Mouse (Mus musculus): Measurements from ENCODE around the gene Tnip1. TPM values are rescaled to one million over a fixed set of nuclear protein-coding genes. Genes with fewer than 3 reads are reported as not detected.
A peak's percentile ranks its signal among the peaks of the same experiment; 100 is the strongest.

The Tnip1 gene
- polyA plus RNA-seq, 1 experiment from 2014 or later: 24.7 TPM

DNA sequence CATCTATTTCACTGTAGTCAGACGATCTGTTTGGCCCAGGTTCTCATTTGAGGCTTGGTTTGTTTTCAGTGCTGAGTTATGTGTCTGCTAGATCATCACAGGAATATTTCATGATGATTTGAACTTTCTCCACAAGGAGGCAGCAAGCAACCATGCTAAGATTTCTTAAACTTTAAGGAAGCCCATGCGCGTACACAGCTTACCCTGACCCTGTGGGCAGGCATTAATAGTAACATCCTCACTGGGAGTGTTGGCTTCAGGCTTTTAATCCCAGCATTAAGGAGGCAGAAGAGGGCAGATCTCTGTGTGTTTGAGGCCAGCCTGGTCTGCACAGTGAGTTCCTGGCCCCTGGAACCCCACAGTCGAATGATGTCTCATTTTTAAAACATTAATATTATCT, 83.3 kb downstream of the Tnip1 start:
- H3K36me3 ChIP-seq (ENCODE audit: control insufficient read depth, insufficient read depth): no peaks in the 10 kb centered on the region
- peak overlapping the region; percentile 90 for H3K27ac ChIP-seq (ENCODE audit: low read length)
- H3K9ac ChIP-seq (ENCODE audit: low read length): peak overlapping the region; percentile 43
- peaks cover 33% of the 10 kb centered on the region for H3K4me1 ChIP-seq (ENCODE audit: control insufficient read depth, insufficient read depth, low read length)
- no peak overlapping the region for H3K4me3 ChIP-seq (ENCODE audit: low read length)
- H3K9me3 ChIP-seq (replicated peaks; ENCODE audit: control insufficient read depth, low read length): no peaks in the 10 kb centered on the region
- no peaks in the 10 kb centered on the region for H3K27me3 ChIP-seq (ENCODE audit: control insufficient read depth, insufficient read depth, low read length)
- ATAC-seq (replicated peaks; ENCODE audit: extremely low read depth, insufficient read depth, low FRiP score): peak; percentile 83
- H3K4me2 ChIP-seq (ENCODE audit: low read depth, low read length): no peak overlapping the region
- 11% methylated on average over 4 of the region's 4 CpGs for WGBS

DNA sequence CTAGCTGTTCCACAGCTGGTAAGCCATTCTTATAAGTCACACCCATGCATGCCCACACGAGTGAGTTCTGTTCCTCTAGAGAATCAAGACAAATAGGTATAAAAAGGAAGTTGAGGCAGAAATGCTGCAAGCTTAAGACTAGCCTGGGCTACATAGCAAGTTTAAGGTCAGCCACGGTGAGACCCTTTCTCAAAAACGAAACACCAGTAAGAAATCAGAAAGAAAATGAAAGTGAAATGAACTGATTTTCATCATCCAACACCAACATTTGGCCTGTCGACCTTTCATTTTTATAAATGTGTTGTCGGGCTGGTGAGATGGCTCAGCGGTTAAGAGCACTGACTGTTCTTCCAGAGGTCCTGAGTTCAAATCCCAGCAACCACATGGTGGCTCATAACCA, 83.8 kb downstream of the Tnip1 start:
- ATAC-seq (replicated peaks; ENCODE audit: extremely low read depth, insufficient read depth, low FRiP score): no peak
- WGBS: 72% methylated on average over 6 of the region's 6 CpGs
- no peak overlapping the region for H3K9ac ChIP-seq (ENCODE audit: low read length)

DNA sequence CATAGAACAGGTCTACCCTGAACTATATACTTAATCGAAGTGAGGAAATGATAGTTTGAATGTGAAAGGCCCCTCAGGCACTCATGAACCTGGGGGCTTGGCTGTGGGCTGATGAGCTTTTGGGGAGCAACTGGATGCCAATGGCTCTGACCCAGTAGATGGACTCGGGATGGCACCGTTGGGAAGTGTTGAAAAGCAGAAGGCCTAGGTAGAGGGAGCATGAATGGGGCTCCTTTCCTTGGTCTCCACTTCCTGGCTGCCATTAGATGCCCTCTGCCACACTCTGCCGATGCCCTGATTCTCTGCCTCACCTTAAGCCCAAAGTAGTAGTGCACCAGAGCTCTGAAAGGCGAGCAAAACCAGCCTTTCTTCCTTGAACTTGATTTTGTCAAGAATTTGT, 86.7 kb downstream of the Tnip1 start:
- 87% methylated on average over 5 of the region's 5 CpGs for WGBS
- Histone ChIP-seq H3K4me2 (ENCODE audit: low read depth, low read length) (no peak overlapping the region), H3K4me1 (ENCODE audit: control insufficient read depth, insufficient read depth, low read length) (peaks cover 16% of the 10 kb centered on the region), H3K4me3 (ENCODE audit: low read length) (no peak overlapping the region), H3K9me3 (replicated peaks; ENCODE audit: control insufficient read depth, low read length) (no peaks in the 10 kb centered on the region), H3K27ac (ENCODE audit: low read length) (no peak overlapping the region), H3K36me3 (ENCODE audit: control insufficient read depth, insufficient read depth) (peaks cover 25% of the 10 kb centered on the region), H3K9ac (ENCODE audit: low read length) (no peak overlapping the region), H3K27me3 (ENCODE audit: control insufficient read depth, insufficient read depth, low read length) (no peaks in the 10 kb centered on the region)
- no peak for ATAC-seq (replicated peaks; ENCODE audit: extremely low read depth, insufficient read depth, low FRiP score)

More for the DNA sequence above, 83.8 kb downstream of the Tnip1 start:
- Histone ChIP-seq H3K36me3 (ENCODE audit: control insufficient read depth, insufficient read depth) (peaks cover 4% of the 10 kb centered on the region), H3K9me3 (replicated peaks; ENCODE audit: control insufficient read depth, low read length) (no peaks in the 10 kb centered on the region), H3K27ac (ENCODE audit: low read length) (no peak overlapping the region), H3K4me2 (ENCODE audit: low read depth, low read length) (no peak overlapping the region), H3K4me3 (ENCODE audit: low read length) (no peak overlapping the region), H3K4me1 (ENCODE audit: control insufficient read depth, insufficient read depth, low read length) (peaks cover 32% of the 10 kb centered on the region), H3K27me3 (ENCODE audit: control insufficient read depth, insufficient read depth, low read length) (no peaks in the 10 kb centered on the region)

DNA sequence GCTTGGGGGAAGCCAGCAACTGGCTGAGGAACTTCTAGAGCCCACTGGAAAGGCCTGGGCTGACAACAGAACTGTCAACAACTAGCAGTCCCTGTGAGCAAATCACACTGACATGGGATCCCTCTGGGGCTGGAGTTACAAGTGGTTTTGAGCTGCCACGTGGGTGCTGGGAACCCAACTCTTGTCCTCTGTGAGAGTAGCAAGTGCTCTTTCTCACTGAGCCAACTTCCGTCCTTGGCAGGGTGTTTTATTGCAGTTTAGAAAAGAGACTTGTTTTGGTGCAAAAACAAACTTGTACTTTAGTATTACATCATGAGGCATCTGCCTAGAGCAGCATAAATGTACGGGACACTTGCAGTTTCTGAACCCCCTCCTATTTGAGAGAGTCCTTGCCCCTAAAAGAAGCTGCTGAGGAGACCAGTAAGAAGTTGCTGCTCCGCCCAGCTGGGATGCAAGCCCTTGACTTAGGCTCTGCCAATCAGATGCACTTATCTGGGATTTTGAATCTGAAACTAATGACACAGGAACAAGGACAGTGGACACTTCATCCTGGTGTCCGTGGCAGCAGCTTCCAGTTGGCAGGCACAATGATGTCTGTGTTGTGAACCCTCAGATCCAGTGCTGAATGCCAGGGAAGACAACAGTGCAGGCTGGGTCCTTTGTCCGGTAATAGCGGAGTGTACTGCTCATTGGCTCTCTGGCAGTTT, 90.7 kb downstream of the Tnip1 start:
- 76% methylated on average over 7 of the region's 7 CpGs for WGBS
- H3K27ac ChIP-seq (ENCODE audit: low read length): no peak overlapping the region
- H3K36me3 ChIP-seq (ENCODE audit: control insufficient read depth, insufficient read depth): peaks cover 34% of the 10 kb centered on the region
- H3K4me2 ChIP-seq (ENCODE audit: low read depth, low read length): no peak overlapping the region
- H3K27me3 ChIP-seq (ENCODE audit: control insufficient read depth, insufficient read depth, low read length): no peaks in the 10 kb centered on the region
- H3K4me3 ChIP-seq (ENCODE audit: low read length): no peak overlapping the region
- H3K9ac ChIP-seq (ENCODE audit: low read length): no peak overlapping the region
- no peak for ATAC-seq (replicated peaks; ENCODE audit: extremely low read depth, insufficient read depth, low FRiP score)
- no peaks in the 10 kb centered on the region for H3K9me3 ChIP-seq (replicated peaks; ENCODE audit: control insufficient read depth, low read length)
- H3K4me1 ChIP-seq (ENCODE audit: control insufficient read depth, insufficient read depth, low read length): peaks cover 17% of the 10 kb centered on the region

DNA sequence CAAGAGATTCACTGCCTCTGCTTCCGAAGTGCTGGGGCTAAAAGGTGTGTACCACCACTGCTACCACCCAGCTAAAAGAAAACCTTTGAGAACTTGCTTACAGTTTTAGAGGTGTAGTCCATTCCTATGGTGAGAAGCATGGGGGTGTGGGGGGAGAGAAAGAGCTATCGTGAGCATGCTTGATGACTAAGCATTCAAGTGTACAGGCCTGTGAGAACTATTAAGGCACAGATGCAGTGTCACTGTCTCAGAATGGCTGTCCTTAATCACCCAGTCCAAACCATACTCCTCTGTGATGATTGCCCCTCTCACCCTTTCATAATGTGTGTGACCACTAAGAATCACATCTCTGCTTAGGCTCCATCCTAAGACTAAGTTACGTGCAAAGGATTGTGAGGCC, 93.4 kb downstream of the Tnip1 start:
- H3K9ac ChIP-seq (ENCODE audit: low read length): no peak overlapping the region
- peaks cover 34% of the 10 kb centered on the region for H3K36me3 ChIP-seq (ENCODE audit: control insufficient read depth, insufficient read depth)

DNA sequence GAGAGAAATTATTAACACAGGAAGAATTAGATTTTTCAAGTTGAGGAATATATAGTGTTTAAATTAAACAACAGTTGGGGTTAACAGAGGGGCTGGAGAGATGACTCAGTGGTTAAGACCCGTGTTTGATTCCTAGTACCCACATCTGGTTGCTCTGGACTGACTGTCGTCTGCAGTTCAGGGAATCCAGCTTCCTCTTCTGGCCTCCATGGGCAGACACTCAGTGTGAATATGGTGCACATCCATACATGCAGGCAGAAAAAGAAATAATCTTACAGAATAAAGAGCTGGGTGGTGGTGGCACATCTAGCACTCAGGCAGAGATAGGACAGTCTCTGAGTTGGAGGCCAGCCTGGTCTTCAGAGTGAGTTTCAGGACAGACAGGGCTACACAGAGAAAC, 94.3 kb downstream of the Tnip1 start:
- no peaks in the 10 kb centered on the region for H3K9me3 ChIP-seq (replicated peaks; ENCODE audit: control insufficient read depth, low read length)
- H3K4me3 ChIP-seq (ENCODE audit: low read length): no peak overlapping the region
- no peak overlapping the region for H3K4me2 ChIP-seq (ENCODE audit: low read depth, low read length)
- no peak for ATAC-seq (replicated peaks; ENCODE audit: extremely low read depth, insufficient read depth, low FRiP score)
- peak overlapping the region; percentile 6; the same call in 1 of the 2 replicates for H3K27ac ChIP-seq (ENCODE audit: low read length)
- H3K36me3 ChIP-seq (ENCODE audit: control insufficient read depth, insufficient read depth): peaks cover 25% of the 10 kb centered on the region
- H3K4me1 ChIP-seq (ENCODE audit: control insufficient read depth, insufficient read depth, low read length): peaks cover 17% of the 10 kb centered on the region
- WGBS: 70% methylated on average over 2 of the region's 2 CpGs
- no peaks in the 10 kb centered on the region for H3K27me3 ChIP-seq (ENCODE audit: control insufficient read depth, insufficient read depth, low read length)
- no peak overlapping the region for H3K9ac ChIP-seq (ENCODE audit: low read length)

More for the DNA sequence above, 93.4 kb downstream of the Tnip1 start:
- Histone ChIP-seq H3K4me3 (ENCODE audit: low read length) (no peak overlapping the region), H3K9me3 (replicated peaks; ENCODE audit: control insufficient read depth, low read length) (no peaks in the 10 kb centered on the region), H3K27me3 (ENCODE audit: control insufficient read depth, insufficient read depth, low read length) (no peaks in the 10 kb centered on the region), H3K27ac (ENCODE audit: low read length) (no peak overlapping the region), H3K4me2 (ENCODE audit: low read depth, low read length) (no peak overlapping the region), H3K4me1 (ENCODE audit: control insufficient read depth, insufficient read depth, low read length) (peaks cover 17% of the 10 kb centered on the region)
- ATAC-seq (replicated peaks; ENCODE audit: extremely low read depth, insufficient read depth, low FRiP score): no peak
- 80% methylated on average over 3 of the region's 3 CpGs for WGBS

DNA sequence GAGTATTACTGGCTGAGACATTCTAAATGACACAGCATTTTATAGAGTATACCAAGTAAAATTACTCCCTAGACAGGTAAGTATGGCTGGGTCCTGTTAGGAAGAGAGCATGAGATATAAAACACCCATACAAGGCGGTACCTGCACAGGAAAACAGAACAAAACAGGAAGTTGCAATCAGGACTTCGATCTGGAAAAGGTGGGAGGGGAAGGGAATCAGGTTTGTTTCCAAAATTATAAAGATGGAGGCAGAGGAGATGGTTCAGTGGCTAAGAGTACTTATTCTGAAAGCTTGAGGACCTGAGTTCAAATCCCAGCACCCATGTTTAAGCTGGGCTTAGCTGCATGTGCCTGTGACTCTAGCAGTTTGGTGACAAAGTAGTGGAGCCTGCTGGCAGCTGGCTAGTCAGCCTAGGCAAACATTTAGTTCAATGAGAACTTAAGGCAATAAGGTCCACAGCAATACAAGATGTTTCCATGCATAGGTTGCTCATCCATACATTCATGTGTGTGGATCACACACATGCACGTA, 94.7 kb downstream of the Tnip1 start:
- Histone ChIP-seq H3K36me3 (ENCODE audit: control insufficient read depth, insufficient read depth) (peaks cover 23% of the 10 kb centered on the region), H3K27ac (ENCODE audit: low read length) (no peak overlapping the region), H3K9me3 (replicated peaks; ENCODE audit: control insufficient read depth, low read length) (no peaks in the 10 kb centered on the region), H3K27me3 (ENCODE audit: control insufficient read depth, insufficient read depth, low read length) (no peaks in the 10 kb centered on the region), H3K4me1 (ENCODE audit: control insufficient read depth, insufficient read depth, low read length) (peaks cover 17% of the 10 kb centered on the region), H3K4me2 (ENCODE audit: low read depth, low read length) (peak overlapping the region; percentile 81), H3K9ac (ENCODE audit: low read length) (no peak overlapping the region; the same call in 1 of the 2 replicates), H3K4me3 (ENCODE audit: low read length) (no peak overlapping the region; the same call in 1 of the 2 replicates)
- no peak for ATAC-seq (replicated peaks; ENCODE audit: extremely low read depth, insufficient read depth, low FRiP score)
- 77% methylated on average over 3 of the region's 3 CpGs for WGBS

DNA sequence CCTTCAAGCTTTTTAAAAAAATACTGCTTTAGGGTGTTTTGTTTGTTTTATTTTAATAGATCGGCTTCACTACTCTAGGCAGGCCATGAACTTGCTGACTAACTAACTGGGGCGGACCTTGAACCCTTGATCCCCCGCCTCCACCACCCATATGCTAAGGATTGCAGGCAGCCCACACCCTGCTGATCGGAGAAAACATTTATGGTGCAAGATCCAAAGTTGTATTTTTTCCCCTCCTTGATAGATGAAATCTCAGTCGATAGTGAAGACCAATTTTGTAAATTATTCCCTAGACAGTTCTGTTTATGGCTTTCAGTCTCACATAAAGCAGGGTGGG, 95.7 kb downstream of the Tnip1 start:
- no peak; the same call in 1 of the 2 replicates for ATAC-seq (replicated peaks; ENCODE audit: extremely low read depth, insufficient read depth, low FRiP score)
- H3K27ac ChIP-seq (ENCODE audit: low read length): peak overlapping the region; percentile 84
- H3K9me3 ChIP-seq (replicated peaks; ENCODE audit: control insufficient read depth, low read length): no peaks in the 10 kb centered on the region
- 2% methylated on average over 5 of the region's 5 CpGs for WGBS
- H3K9ac ChIP-seq (ENCODE audit: low read length): peak overlapping the region; percentile 96
- H3K4me2 ChIP-seq (ENCODE audit: low read depth, low read length): peak overlapping the region; percentile 81
- peak overlapping the region; percentile 86 for H3K4me3 ChIP-seq (ENCODE audit: low read length)
- peaks cover 17% of the 10 kb centered on the region for H3K4me1 ChIP-seq (ENCODE audit: control insufficient read depth, insufficient read depth, low read length)
- H3K36me3 ChIP-seq (ENCODE audit: control insufficient read depth, insufficient read depth): peaks cover 19% of the 10 kb centered on the region
- H3K27me3 ChIP-seq (ENCODE audit: control insufficient read depth, insufficient read depth, low read length): no peaks in the 10 kb centered on the region

DNA sequence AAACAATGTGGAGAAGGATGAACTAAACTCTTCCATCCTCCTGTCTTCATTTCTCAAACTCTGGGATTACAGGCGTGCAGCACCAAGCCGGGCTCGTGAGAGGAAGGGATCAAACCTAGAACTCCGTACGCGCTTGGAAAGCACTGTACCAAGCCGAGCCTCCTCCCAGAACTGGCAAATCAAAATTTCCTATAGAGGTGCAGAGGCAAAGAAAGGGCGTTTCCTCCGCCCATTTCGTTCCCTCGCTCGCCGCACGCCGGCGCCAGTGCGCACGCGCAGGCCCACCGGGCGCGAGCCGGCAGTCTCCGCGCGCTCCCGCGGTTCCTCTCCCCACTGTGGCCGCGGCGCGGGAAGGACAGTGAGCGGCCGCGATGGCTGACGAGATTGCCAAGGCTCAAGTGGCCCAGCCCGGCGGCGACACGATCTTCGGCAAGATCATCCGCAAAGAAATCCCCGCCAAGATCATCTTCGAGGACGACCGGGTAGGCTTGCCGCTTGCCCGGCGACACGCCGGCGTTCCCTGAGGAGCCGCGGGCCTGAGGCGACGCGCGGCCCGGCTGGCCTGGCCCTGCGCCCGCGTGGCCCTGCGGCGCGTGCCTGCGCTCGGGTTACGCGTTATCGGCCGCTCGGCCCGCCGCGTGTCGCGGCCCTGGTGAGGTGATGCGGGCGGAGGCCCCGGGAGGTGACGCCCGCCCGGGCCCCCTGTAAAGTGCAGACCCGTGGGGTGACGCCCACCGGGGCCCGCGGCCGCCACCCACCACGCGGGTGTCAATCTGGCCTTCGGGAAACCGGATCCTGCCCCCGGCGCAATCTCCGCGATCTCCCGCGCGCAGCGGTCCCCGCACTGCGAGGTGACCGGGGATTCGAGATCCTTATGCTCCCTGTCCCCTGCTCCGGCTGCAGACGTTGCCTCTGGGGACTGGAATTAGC, 96.3 kb downstream of the Tnip1 start, which contains the start of gene Hint1:
Gene Hint1 (plus strand): TSS at position 265 of the 930 bp plus-strand sequence.
- Histone ChIP-seq H3K36me3 (ENCODE audit: control insufficient read depth, insufficient read depth) (peaks cover 13% of the 10 kb centered on the region), H3K4me1 (ENCODE audit: control insufficient read depth, insufficient read depth, low read length) (peaks cover 18% of the 10 kb centered on the region), H3K9me3 (replicated peaks; ENCODE audit: control insufficient read depth, low read length) (no peaks in the 10 kb centered on the region), H3K4me2 (ENCODE audit: low read depth, low read length) (peak within 1 kb of the TSS; percentile 81), H3K9ac (ENCODE audit: low read length) (peak within 1 kb of the TSS; percentile 96), H3K27me3 (ENCODE audit: control insufficient read depth, insufficient read depth, low read length) (no peaks in the 10 kb centered on the region), H3K27ac (ENCODE audit: low read length) (peak within 1 kb of the TSS; percentile 84), H3K4me3 (ENCODE audit: low read length) (peak within 1 kb of the TSS; percentile 86)
- peak; percentile 83 for ATAC-seq (replicated peaks; ENCODE audit: extremely low read depth, insufficient read depth, low FRiP score)
- WGBS: under 1% methylated on average over 107 of the region's 107 CpGs

Measured in heart, embryonic 16.5 days (tissue).